Mouse (Mus musculus) heart, embryonic 11.5 days (tissue): Measurements from ENCODE around the gene Lmbrd1. TPM values are rescaled to one million over a fixed set of nuclear protein-coding genes. Genes with fewer than 3 reads are reported as not detected.
"Not testable (repeated sequence)": the region's sequence is repeated elsewhere in the genome, so short reads cannot be mapped to it uniquely, and the experiment has no call there.

Source experiments
- ATAC-seq: fragments of 200-750 bp; cut with Nextera tagmentation; replicated peaks from 2 replicates; pipeline ENCODE4 v1.8.0; 2017; ENCODE audit warnings: moderate library complexity; ENCODE audit not compliant: insufficient number of reproducible peaks, low FRiP score, low TSS enrichment
- H3K27ac ChIP-seq: fragments of 300-500 bp; sonication (generic); 2 replicates; pipeline ENCODE4 v1.5.1; 2014; ENCODE audit warnings: mild to moderate bottlenecking, low read depth, low read length
- H3K27me3 ChIP-seq: fragments of 300-500 bp; sonication (generic); 2 replicates; pipeline ENCODE4 v1.6.1; 2014; ENCODE audit warnings: mild to moderate bottlenecking, low read length, mixed read lengths; ENCODE audit not compliant: control insufficient read depth, insufficient read depth
- H3K36me3 ChIP-seq: fragments of 300-500 bp; sonication (generic); 2 replicates; pipeline ENCODE4 v1.6.1; 2014; ENCODE audit warnings: mild to moderate bottlenecking, low read length, moderate library complexity, mixed read lengths; ENCODE audit not compliant: control insufficient read depth, insufficient read depth
- H3K4me1 ChIP-seq: fragments of 300-500 bp; sonication (generic); 2 replicates; pipeline ENCODE4 v1.6.1; 2014; ENCODE audit warnings: low read length; ENCODE audit not compliant: control insufficient read depth, insufficient read depth
- H3K4me2 ChIP-seq: fragments of 300-500 bp; sonication (generic); 2 replicates; pipeline ENCODE4 v1.6.1; 2014; ENCODE audit warnings: mild to moderate bottlenecking, moderate library complexity
- H3K4me3 ChIP-seq: fragments of 300-500 bp; sonication (generic); 2 replicates; pipeline ENCODE4 v1.5.1; 2014; ENCODE audit warnings: low read depth, low read length
- H3K9ac ChIP-seq: fragments of 300-500 bp; sonication (generic); 2 replicates; pipeline ENCODE4 v1.6.1; 2014; ENCODE audit warnings: mild to moderate bottlenecking, low read depth, low read length, moderate library complexity
- H3K9me3 ChIP-seq: fragments of 300-500 bp; sonication (generic); replicated peaks from 2 replicates; pipeline ENCODE4 v1.6.1; 2016; ENCODE audit warnings: low read length; ENCODE audit not compliant: control insufficient read depth
- WGBS: fragments of 180-500 bp; shearing (Covaris S2); extraction: QIAGEN DNeasy Blood & Tissue Kit; methylation state at CpG from one replicate; pipeline ENCODE4 v1.1.7; 2014; ENCODE audit not compliant: insufficient replicate concordance; 5-methylcytosine and 5-hydroxymethylcytosine counted together
- polyA plus RNA-seq: library from polyadenylated mRNA; unstranded; fragments of >200 nt; fragmentation: Nextera tagmentation; extraction: Ambion mirVana; gene quantifications from 2 replicates; pipeline ENCODE4 v1.2.1, GENCODE M21; 2014

The Lmbrd1 gene
- 21.9 and 28.3 TPM in 2 replicates for polyA plus RNA-seq

- Histone ChIP-seq H3K36me3 (no peaks in the 10 kb centered on the region), H3K27me3 (no peaks in the 10 kb centered on the region), H3K27ac (peak within 1 kb of the TSS; percentile 76), H3K9ac (peak within 1 kb of the TSS; percentile 75), H3K4me1 (peaks cover 6% of the 10 kb centered on the region; the same call in 1 of the 2 replicates), H3K4me2 (peak within 1 kb of the TSS; percentile 79), H3K4me3 (peak within 1 kb of the TSS; percentile 79), H3K9me3 (no peaks in the 10 kb centered on the region)
- WGBS = 2% methylated on average over 52 of the region's 54 CpGs
- ATAC-seq = peak; percentile 92
These were observed at the start of gene Lmbrd1 for GRCm38 (mm10) chr1:24678205-24678917. Gene Lmbrd1, plus strand, starts transcription at chr1:24678630.

DNA sequence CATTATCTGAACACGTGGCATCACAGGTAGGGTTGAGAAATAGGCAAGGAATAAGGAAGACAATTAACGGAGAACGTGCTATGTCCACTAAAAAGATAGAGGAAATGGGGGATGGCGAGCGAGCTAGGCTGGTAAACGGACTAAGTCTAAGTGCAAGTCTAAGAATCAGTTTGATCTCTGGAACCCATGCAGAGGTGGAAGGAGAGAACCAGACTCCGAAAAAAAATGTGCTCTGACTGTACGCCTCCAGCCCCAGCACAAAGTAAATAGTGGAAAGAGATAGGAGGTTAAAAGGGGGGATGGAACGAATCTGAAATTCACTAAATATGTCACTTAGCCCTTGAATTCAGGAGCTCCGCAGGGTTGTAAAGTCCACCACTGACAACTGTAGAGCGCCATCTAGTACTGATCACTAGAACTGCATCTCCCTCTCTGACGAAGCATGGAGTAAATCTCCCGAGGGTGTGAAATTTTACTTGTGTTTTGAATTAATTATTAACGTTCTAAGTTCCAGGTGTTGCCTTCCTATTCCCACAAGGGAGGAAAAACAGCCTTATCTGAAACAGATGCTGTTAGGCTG is 44.8 kb upstream of the Lmbrd1 start:
- Histone ChIP-seq H3K9ac (no peak overlapping the region), H3K27ac (no peak overlapping the region), H3K4me3 (no peak overlapping the region), H3K9me3 (no peaks in the 10 kb centered on the region), H3K4me2 (peak overlapping the region; percentile 32; the same call in 1 of the 2 replicates), H3K36me3 (no peaks in the 10 kb centered on the region), H3K27me3 (no peaks in the 10 kb centered on the region), H3K4me1 (no peaks in the 10 kb centered on the region)
- WGBS = 31% methylated on average over 14 of the region's 14 CpGs
- ATAC-seq = no peak

- Histone ChIP-seq H3K4me2 (no peak overlapping the region), H3K9me3 (no peaks in the 10 kb centered on the region), H3K4me1 (no peaks in the 10 kb centered on the region), H3K9ac (no peak overlapping the region), H3K27me3 (no peaks in the 10 kb centered on the region), H3K27ac (no peak overlapping the region), H3K4me3 (no peak overlapping the region), H3K36me3 (no peaks in the 10 kb centered on the region)
- 43% methylated on average over 2 of the region's 2 CpGs for WGBS
- ATAC-seq = no peak
These were observed 28.3 kb upstream of the Lmbrd1 start for GRCm38 (mm10) chr1:24650100-24650499.

GRCm38 (mm10) chr1:24659914-24660313 is 18.5 kb upstream of the Lmbrd1 start:
- Histone ChIP-seq H3K36me3 (no peaks in the 10 kb centered on the region), H3K27ac (no peak overlapping the region), H3K9me3 (no peaks in the 10 kb centered on the region; the same call in 1 of the 2 replicates), H3K27me3 (no peaks in the 10 kb centered on the region), H3K4me3 (no peak overlapping the region), H3K4me1 (no peaks in the 10 kb centered on the region), H3K4me2 (no peak overlapping the region), H3K9ac (no peak overlapping the region)
- 67% methylated on average over 1 of the region's 1 CpGs for WGBS
- no peak for ATAC-seq

GRCm38 (mm10) chr1:24660662-24661061 is 17.8 kb upstream of the Lmbrd1 start:
- H3K4me1 ChIP-seq, H3K36me3 ChIP-seq, ATAC-seq, H3K4me3 ChIP-seq, H3K27ac ChIP-seq, H3K9ac ChIP-seq, H3K9me3 ChIP-seq, H3K27me3 ChIP-seq, H3K4me2 ChIP-seq: not testable (repeated sequence)

DNA sequence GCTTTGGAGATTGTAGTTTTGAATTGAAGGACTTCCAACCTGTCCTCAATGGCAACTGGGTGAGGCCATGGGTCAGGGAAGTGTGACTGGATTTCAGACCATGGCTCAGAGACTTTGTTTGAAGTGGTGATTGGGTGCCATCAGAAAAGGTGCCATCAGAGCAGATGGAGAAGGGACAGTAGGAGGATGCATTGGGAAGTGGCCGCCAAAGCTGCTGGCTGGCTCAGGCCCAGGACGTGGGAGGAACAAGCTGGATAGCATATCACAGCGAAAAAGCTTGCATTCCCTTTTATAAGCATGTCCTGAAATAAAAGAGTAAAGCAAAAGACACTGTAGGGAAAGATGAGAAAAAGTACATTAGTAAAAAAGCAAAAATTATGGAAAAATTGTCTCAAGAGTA is 16.9 kb upstream of the Lmbrd1 start:
- no peak overlapping the region for H3K4me2 ChIP-seq
- H3K4me1 ChIP-seq = no peaks in the 10 kb centered on the region
- 77% methylated on average over 3 of the region's 3 CpGs for WGBS
- H3K4me3 ChIP-seq = no peak overlapping the region
- no peaks in the 10 kb centered on the region; the same call in 1 of the 2 replicates for H3K9me3 ChIP-seq
- H3K27ac ChIP-seq = no peak overlapping the region
- H3K27me3 ChIP-seq = no peaks in the 10 kb centered on the region
- no peak for ATAC-seq
- H3K9ac ChIP-seq = no peak overlapping the region
- H3K36me3 ChIP-seq = no peaks in the 10 kb centered on the region

DNA sequence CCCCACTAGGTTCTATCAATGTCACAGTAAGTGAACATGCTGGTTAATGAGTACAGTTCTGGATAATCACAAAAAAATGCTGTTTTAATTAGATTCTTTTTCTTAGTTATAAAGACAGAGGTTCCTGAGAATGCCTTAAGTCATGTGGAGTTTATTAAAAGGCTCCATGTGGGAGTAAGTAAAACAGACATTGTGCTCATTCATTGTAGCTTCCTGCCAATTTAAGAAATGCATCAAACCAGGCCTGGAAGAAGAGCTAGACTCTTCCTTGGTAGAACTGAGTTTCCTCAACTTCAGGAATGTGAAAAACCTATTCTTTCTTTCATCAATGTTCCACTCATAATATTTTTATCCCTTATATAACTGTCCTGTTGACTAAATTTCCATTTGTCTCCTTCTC is 14.3 kb upstream of the Lmbrd1 start:
- Histone ChIP-seq H3K27me3 (no peaks in the 10 kb centered on the region), H3K36me3 (no peaks in the 10 kb centered on the region), H3K9me3 (no peaks in the 10 kb centered on the region; the same call in 1 of the 2 replicates), H3K27ac (no peak overlapping the region), H3K4me3 (no peak overlapping the region), H3K9ac (no peak overlapping the region), H3K4me2 (no peak overlapping the region), H3K4me1 (no peaks in the 10 kb centered on the region)
- no peak for ATAC-seq

- Histone ChIP-seq H3K4me3 (no peak overlapping the region), H3K36me3 (no peaks in the 10 kb centered on the region), H3K4me1 (no peaks in the 10 kb centered on the region), H3K9me3 (no peaks in the 10 kb centered on the region), H3K9ac (no peak overlapping the region), H3K27ac (no peak overlapping the region), H3K27me3 (no peaks in the 10 kb centered on the region), H3K4me2 (no peak overlapping the region)
- no peak for ATAC-seq
- 59% methylated on average over 3 of the region's 3 CpGs for WGBS
These were observed 5.2 kb upstream of the Lmbrd1 start for GRCm38 (mm10) chr1:24673231-24673630.

DNA sequence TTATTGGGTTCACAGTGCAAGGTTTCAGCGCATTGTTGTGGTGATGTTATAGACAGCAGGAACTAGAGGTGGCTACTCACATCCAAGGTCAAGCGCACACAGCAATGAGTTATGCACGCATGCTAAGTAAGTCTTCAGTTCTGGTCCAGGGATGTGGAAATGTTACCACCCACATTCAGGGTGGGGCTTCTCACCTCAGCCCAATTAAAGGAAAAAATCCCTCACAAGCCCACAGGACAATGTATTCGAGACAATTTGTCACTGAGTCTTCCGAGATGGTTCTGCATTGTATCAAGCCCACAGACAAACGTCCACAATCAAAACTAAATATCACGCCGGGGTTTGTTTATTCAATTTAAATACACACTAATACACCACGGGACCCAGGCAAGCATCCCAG is 724 bp upstream of the Lmbrd1 start:
- Histone ChIP-seq H3K9me3 (no peaks in the 10 kb centered on the region), H3K27me3 (no peaks in the 10 kb centered on the region), H3K27ac (no peak overlapping the region), H3K4me3 (peak overlapping the region; percentile 79), H3K9ac (peak overlapping the region; percentile 75; the same call in 1 of the 2 replicates), H3K4me2 (peak overlapping the region; percentile 79), H3K36me3 (no peaks in the 10 kb centered on the region), H3K4me1 (peaks cover 6% of the 10 kb centered on the region; the same call in 1 of the 2 replicates)
- 78% methylated on average over 9 of the region's 9 CpGs for WGBS
- ATAC-seq = no peak
